Mouse (Mus musculus) activated CD4-positive, CD25-positive, alpha-beta regulatory T cell, adult 4 months (primary cell): Measurements from ENCODE around the gene Rbp3. TPM values are rescaled to one million over a fixed set of nuclear protein-coding genes. Genes with fewer than 3 reads are reported as not detected.

Source experiments
- ATAC-seq: one replicate; pipeline ENCODE4 v1.8.0; 2017
- polyA plus RNA-seq, 2 experiments: library from polyadenylated mRNA; unstranded; fragments of 100-300 nt; shearing (Covaris generic); gene quantifications; one replicate each; pipeline ENCODE4 v1.2.1; 2017

Gene Rbp3
- polyA plus RNA-seq, 2 experiments from 2014 or later, result not detected

DNA sequence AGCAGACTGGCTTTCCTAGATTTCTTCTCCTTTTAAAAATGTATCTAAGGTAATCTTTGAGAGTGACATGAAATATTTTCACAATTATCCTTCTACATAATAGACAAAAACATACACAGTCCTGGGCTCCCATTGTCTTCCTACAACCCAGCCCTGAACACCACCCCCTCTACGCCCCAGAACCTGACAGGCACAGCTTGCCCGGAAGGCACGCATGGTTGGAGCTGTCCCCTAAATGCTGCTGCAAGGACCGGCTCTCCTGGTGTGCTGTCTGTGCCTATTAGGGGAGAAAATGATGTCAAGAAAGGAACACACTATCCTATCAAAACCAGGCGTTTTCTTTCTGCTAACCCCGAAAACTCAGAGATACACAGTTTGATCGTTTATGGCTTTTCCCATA is 23.9 kb downstream of the Rbp3 start:
- ATAC-seq, result no peak

DNA sequence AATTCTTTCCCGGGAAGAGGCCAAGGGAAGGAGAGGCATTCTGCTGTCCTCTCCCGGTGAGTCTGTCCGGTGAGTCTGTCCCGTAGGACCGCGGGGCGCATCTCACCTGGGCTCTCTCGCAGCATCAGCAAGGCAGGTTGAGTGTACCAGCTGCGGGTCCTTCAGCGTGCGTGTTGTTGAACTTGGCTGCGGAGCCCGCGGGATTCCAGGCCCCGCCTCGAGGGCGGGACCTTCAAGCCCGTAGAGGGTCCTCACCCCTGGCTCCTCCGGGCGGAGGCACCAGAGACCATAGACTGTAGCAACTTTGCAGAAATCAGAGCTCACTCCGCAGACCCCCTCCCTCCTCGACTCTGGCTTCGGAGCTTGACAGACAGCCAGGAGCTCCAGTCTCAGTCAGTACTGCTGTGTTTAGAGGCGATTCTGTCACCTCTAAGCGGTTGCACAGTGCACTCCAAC is 24.8 kb downstream of the Rbp3 start, which contains the start of gene Zfp488:
TSS of gene Zfp488 (minus strand) at position 161 of the 456 bp plus-strand sequence.
- no peak for ATAC-seq

GRCm38 (mm10) chr14:33989201-33989600 is 35.4 kb downstream of the Rbp3 start:
- ATAC-seq, result no peak

GRCm38 (mm10) chr14:33991971-33992370 is 38.2 kb downstream of the Rbp3 start:
- ATAC-seq, result no peak

GRCm38 (mm10) chr14:33993051-33993450 is 39.2 kb downstream of the Rbp3 start:
- no peak for ATAC-seq

DNA sequence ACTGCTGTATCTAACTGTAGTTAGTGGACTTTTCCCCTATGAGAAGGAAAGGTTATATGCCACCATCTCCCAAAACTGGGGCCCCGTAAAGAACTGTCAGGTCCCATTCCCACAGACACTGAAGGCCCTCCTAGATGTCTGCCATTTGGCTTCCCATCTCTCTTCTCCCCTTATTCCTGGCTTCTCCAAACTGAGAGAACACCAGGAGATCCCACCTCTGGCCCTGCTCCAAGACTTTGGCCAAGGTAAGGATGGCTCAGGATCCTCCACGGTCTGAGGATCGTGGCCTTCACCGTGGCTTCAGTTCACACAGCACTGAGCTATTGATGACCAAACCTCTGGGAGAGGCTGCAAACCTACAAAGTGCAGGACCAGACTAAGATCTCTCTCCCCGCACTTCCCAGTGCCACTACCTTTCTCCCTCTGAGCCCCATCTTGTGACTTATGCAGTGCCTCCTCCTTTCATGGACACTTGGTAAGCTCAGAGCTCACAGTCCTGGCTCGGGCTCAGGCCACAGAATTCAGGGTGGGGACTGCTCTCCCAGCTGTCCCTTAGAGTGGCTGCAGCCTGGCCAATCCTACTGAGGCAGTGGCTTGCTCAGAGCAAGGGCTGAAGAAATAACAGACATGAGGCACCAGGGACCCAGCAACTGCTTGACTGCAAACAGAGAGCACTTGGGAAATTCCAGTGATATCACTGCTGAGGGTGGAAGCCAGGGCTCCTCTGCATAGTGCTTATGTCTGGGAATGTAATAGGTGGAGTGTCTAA is 39.9 kb downstream of the Rbp3 start:
- no peak for ATAC-seq

DNA sequence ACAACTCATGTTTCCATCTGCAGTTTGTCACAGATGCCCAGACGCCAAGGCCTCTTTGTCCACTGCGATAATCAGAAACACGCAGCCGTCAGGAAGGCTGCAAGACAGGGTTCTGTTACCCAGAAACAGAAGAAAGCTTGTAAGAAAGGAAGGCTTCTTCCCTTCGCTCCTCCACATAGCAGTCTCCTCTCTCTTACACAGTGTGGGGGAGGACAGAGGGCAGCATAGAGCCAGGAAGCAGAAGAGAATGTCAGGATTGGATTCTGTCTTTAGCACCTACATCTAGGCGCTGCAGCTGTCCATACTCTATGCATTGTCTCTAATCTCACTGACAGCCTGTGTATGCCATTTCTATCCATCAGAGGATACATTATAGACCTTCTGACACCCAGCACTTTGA is 43.6 kb downstream of the Rbp3 start:
- ATAC-seq, result no peak

DNA sequence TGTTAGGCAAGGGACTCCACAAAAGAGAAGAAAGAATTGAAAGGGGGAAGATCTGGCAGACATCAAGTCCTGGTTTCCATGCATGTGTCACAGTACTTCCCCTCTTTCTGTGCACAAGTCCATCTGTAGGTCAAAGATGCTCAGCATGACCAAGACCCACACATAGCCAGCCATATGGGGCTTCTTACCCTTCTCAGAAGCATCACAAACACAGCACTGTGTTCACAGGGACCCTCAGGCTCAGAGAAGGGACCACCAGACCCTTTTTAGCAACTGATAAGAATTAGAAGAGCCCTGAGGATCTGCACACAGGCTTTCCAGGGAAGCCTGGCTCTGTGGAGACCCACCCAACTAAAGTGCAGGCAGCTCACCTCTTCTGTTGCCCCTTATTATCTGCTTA is 46.3 kb downstream of the Rbp3 start:
- ATAC-seq, result no peak

DNA sequence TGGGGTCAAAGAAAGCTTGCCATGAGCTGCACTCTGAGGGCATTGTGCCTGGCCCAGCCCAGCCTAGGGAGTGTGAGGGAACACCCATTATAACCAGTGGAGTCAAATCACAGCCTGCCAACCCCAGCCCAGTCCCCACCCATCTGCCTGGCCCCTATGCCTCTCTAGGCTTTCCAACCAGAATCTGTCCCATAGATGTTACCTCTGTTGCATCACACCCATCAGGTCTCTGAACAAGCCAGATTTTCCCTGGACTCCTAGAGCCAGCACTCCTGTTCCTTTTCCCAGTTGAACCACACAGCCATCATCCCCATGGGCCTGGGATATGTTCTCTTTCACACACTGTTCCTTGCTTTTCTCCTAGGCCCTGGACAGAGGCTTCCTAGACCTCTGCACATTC is 47.6 kb downstream of the Rbp3 start:
- ATAC-seq, result no peak

- ATAC-seq, result no peak
These were observed 48.6 kb downstream of the Rbp3 start for GRCm38 (mm10) chr14:34002358-34002757.

Other genes starting within 250 kb of the Rbp3 start
- not detected for gene Gdf10, start 30.4 kb upstream of the Rbp3 start, polyA plus RNA-seq
- not detected for gene Gdf2, start 13.0 kb upstream of the Rbp3 start, polyA plus RNA-seq
- not detected for gene Zfp488, start 24.8 kb downstream of the Rbp3 start, polyA plus RNA-seq
- not detected for gene Gm30083, start 61.2 kb downstream of the Rbp3 start, polyA plus RNA-seq
- gene Gm5460, start 62.8 kb downstream of the Rbp3 start, polyA plus RNA-seq, result not detected
- gene Antxrl, start 98.7 kb downstream of the Rbp3 start, polyA plus RNA-seq, result not detected
- gene Anxa8, start 132.0 kb downstream of the Rbp3 start, polyA plus RNA-seq, result not detected
- not detected for gene A630023A22Rik, start 148.8 kb downstream of the Rbp3 start, polyA plus RNA-seq
- gene Npy4r, start 198.5 kb downstream of the Rbp3 start, polyA plus RNA-seq, result not detected
- gene Gprin2, start 247.7 kb downstream of the Rbp3 start, polyA plus RNA-seq, result not detected